Mouse (Mus musculus): ENCODE measurements around the gene Mfn1. TPM values are rescaled to one million over a fixed set of nuclear protein-coding genes. Genes with fewer than 3 reads are reported as not detected.

Gene Mfn1
- total and polyA plus RNA-seq, 3 experiments: 16.6 to 27.4 (median 25.6) TPM

- Histone ChIP-seq H3K36me3 (replicated peaks in 1 of 2; ENCODE audit: control insufficient read depth in 1 of 2, insufficient read depth in 1 of 2, low read length in 1 of 2) (peaks cover 34 to 74% of the 10 kb centered on the region in 2 experiments), H3K27me3 (replicated peaks) (no peaks in the 10 kb centered on the region), H3K4me3 (replicated peaks in 1 of 3; ENCODE audit: low read depth in 2 of 3, low read length in 2 of 3, poor library complexity in 1 of 3) (no peak overlapping the region), H3K79me2 (replicated peaks; ENCODE audit: control insufficient read depth, extremely low read depth, insufficient read depth, poor library complexity, severe bottlenecking) (no peaks in the 10 kb centered on the region), H3K4me2 (ENCODE audit: insufficient read depth, low read depth, poor library complexity, severe bottlenecking) (no peak overlapping the region), H3K4me1 (ENCODE audit: control insufficient read depth in 1 of 2, insufficient read depth in 2 of 2) (no peaks in the 10 kb centered on the region), H3K9ac (ENCODE audit: insufficient read depth, low read depth) (no peak overlapping the region), H3K9me3 (replicated peaks; ENCODE audit: low read length) (no peaks in the 10 kb centered on the region), H3K27ac (ENCODE audit: insufficient read depth, low read depth) (no peak overlapping the region)
- dilution Hi-C loops (cut with MboI; ENCODE audit: extremely low pct_ligation_motif_present, extremely low pct_unique_long_range_greater_than_20kb, low sequenced_read_pairs) (no loop called here), in situ Hi-C loops (cut with MboI; ENCODE audit: low pct_ligation_motif_present, low pct_unique_long_range_greater_than_20kb, low sequenced_read_pairs) (no loop called here)
- no peak for DNase-seq (ENCODE audit: extremely low read depth)
- TF ChIP-seq RCOR1 (conservative IDR thresholded peaks at IDR 0.05; ENCODE audit: low read depth, low read length) (no peak), ELF1 (IDR thresholded peaks at IDR 0.05; ENCODE audit: low read depth, low read length) (no peak), SMC3 (IDR thresholded peaks at IDR 0.05; ENCODE audit: low read depth, low read length) (no peak), NRF1 (IDR thresholded peaks at IDR 0.05; ENCODE audit: low read depth, low read length) (no peak), MAX (IDR thresholded peaks at IDR 0.05; ENCODE audit: low read length) (no peak), TBP (conservative IDR thresholded peaks at IDR 0.05; ENCODE audit: low read depth, low read length) (no peak), ZKSCAN1 (IDR thresholded peaks at IDR 0.05; ENCODE audit: borderline replicate concordance, low read depth, low read length) (no peak), RAD21 (IDR thresholded peaks at IDR 0.05; ENCODE audit: low read depth, low read length) (no peak), TCF12 (IDR thresholded peaks at IDR 0.05; ENCODE audit: low read depth, low read length) (no peak)
Observed at GRCm38 (mm10) chr3:32535692-32536091, 6.4 kb downstream of the Mfn1 start.

- Histone ChIP-seq H3K4me2 (ENCODE audit: insufficient read depth, low read depth, poor library complexity, severe bottlenecking) (no peak overlapping the region), H3K9me3 (replicated peaks; ENCODE audit: low read length) (no peaks in the 10 kb centered on the region), H3K4me1 (ENCODE audit: control insufficient read depth in 1 of 2, insufficient read depth in 2 of 2) (no peaks in the 10 kb centered on the region), H3K27me3 (replicated peaks) (no peaks in the 10 kb centered on the region), H3K79me2 (replicated peaks; ENCODE audit: control insufficient read depth, extremely low read depth, insufficient read depth, poor library complexity, severe bottlenecking) (no peaks in the 10 kb centered on the region), H3K27ac (ENCODE audit: insufficient read depth, low read depth) (no peak overlapping the region), H3K4me3 (replicated peaks in 1 of 3; ENCODE audit: low read depth in 2 of 3, low read length in 2 of 3, poor library complexity in 1 of 3) (no peak overlapping the region), H3K36me3 (replicated peaks in 1 of 2; ENCODE audit: control insufficient read depth in 1 of 2, insufficient read depth in 1 of 2, low read length in 1 of 2) (peaks cover 37 to 71% of the 10 kb centered on the region in 2 experiments), H3K9ac (ENCODE audit: insufficient read depth, low read depth) (no peak overlapping the region)
- no peak for TF ChIP-seq IRF4 (IDR thresholded peaks at IDR 0.05; ENCODE audit: low read depth, low read length)
- no peak for TF ChIP-seq POLR2A (IDR thresholded peaks at IDR 0.05; ENCODE audit: low read depth, low read length)
- no peak for TF ChIP-seq E2F4 (IDR thresholded peaks at IDR 0.05; ENCODE audit: insufficient replicate concordance, low read depth, low read length)
- no peak for TF ChIP-seq CTCF (conservative IDR thresholded peaks at IDR 0.05 in 1 of 2, IDR thresholded peaks at IDR 0.05 in 1 of 2; ENCODE audit: low read depth in 2 of 2, low read length in 2 of 2)
- no peak for TF ChIP-seq MAFK (IDR thresholded peaks at IDR 0.05; ENCODE audit: insufficient replicate concordance, low read length)
- no peak for TF ChIP-seq TCF12 (IDR thresholded peaks at IDR 0.05; ENCODE audit: low read depth, low read length)
- no peak for TF ChIP-seq CHD2 (IDR thresholded peaks at IDR 0.05; ENCODE audit: low read length)
- no peak for TF ChIP-seq UBTF (IDR thresholded peaks at IDR 0.05; ENCODE audit: low read depth, low read length)
- TF ChIP-seq EP300 (IDR thresholded peaks at IDR 0.05; ENCODE audit: low read length): no peak
- no peak for TF ChIP-seq MXI1 (IDR thresholded peaks at IDR 0.05; ENCODE audit: low read depth, low read length)
- no peak for TF ChIP-seq MAZ (IDR thresholded peaks at IDR 0.05; ENCODE audit: low read depth, low read length)
- no peak for TF ChIP-seq KAT2A (IDR thresholded peaks at IDR 0.05; ENCODE audit: insufficient replicate concordance, low read length)
- TF ChIP-seq SIN3A (IDR thresholded peaks at IDR 0.05; ENCODE audit: low read length): no peak
- TF ChIP-seq PAX5 (IDR thresholded peaks at IDR 0.05; ENCODE audit: low read length): no peak
- no peak for TF ChIP-seq RAD21 (IDR thresholded peaks at IDR 0.05; ENCODE audit: low read depth, low read length)
- TF ChIP-seq NRF1 (IDR thresholded peaks at IDR 0.05; ENCODE audit: low read depth, low read length): no peak
- dilution Hi-C loops (cut with MboI; ENCODE audit: extremely low pct_ligation_motif_present, extremely low pct_unique_long_range_greater_than_20kb, low sequenced_read_pairs) (no loop called here), in situ Hi-C loops (cut with MboI; ENCODE audit: low pct_ligation_motif_present, low pct_unique_long_range_greater_than_20kb, low sequenced_read_pairs) (no loop called here)
- no peak for DNase-seq (ENCODE audit: extremely low read depth)
Observed at GRCm38 (mm10) chr3:32537556-32537955, 8.3 kb downstream of the Mfn1 start.

Measured in CH12.LX (cell line).